Mouse (Mus musculus) olfactory bulb, adult 2 months (tissue): ENCODE data around the gene Cgnl1. TPM values are rescaled to one million over a fixed set of nuclear protein-coding genes. Genes with fewer than 3 reads are reported as not detected.

Experiments used
- H3K27ac ChIP-seq: fragments of 200-500 bp; 2 replicates; pipeline ENCODE4 v1.5.1; 2012; ENCODE audit warnings: low read depth, low read length; ENCODE audit not compliant: insufficient read depth
- H3K4me1 ChIP-seq: fragments of 200-500 bp; 2 replicates; pipeline ENCODE4 v1.6.1; 2012; ENCODE audit warnings: low read length; ENCODE audit not compliant: control insufficient read depth, insufficient read depth
- H3K4me3 ChIP-seq: fragments of 200-500 bp; 2 replicates; pipeline ENCODE4 v1.5.1; 2012; ENCODE audit warnings: mild to moderate bottlenecking, low read depth, low read length, moderate library complexity; ENCODE audit not compliant: insufficient read depth
- CTCF ChIP-seq: fragments of 200-500 bp; IDR thresholded peaks from 2 replicates; pipeline ENCODE4 v1.5.1; 2012; ENCODE audit warnings: low read depth, mild to moderate bottlenecking, low read length, moderate library complexity; ENCODE audit not compliant: insufficient read depth
- POLR2A ChIP-seq: fragments of 200-500 bp; IDR thresholded peaks from 2 replicates; pipeline ENCODE4 v1.6.1; 2012; ENCODE audit warnings: mild to moderate bottlenecking, low read depth, low read length, moderate library complexity; ENCODE audit not compliant: insufficient read depth
- WGBS: fragments of 180-500 bp; shearing (Covaris S2); methylation state at CpG from one replicate; pipeline ENCODE4 v1.1.7; 2018; 5-methylcytosine and 5-hydroxymethylcytosine counted together
- polyA plus RNA-seq: library from polyadenylated mRNA; stranded (reverse); fragments of >200 nt; gene quantifications from 2 replicates; pipeline ENCODE4 v1.2.4, GENCODE M21; 2012; ENCODE audit warnings: low replicate concordance; ENCODE audit not compliant: missing spikeins, insufficient read depth, insufficient read length

The Cgnl1 gene
- polyA plus RNA-seq, 1 experiment: not detected

- Histone ChIP-seq H3K4me1 (0 out of 2 replicates have a peak, but pooled peaks cover 2% of the 10 kb centered on the region), H3K27ac (no peak overlapping the region), H3K4me3 (no peak overlapping the region)
- TF ChIP-seq POLR2A: no peak
- TF ChIP-seq CTCF: no peak
- WGBS: 76% methylated on average over 5 of the region's 5 CpGs
Observed at GRCm38 (mm10) chr9:71716995-71717394, 54.4 kb downstream of the Cgnl1 start.

GRCm38 (mm10) chr9:71710776-71711175, 60.6 kb downstream of the Cgnl1 start:
- WGBS: 86% methylated on average over 10 of the region's 10 CpGs
- no peak for TF ChIP-seq POLR2A
- TF ChIP-seq CTCF: no peak
- H3K27ac ChIP-seq: no peak overlapping the region

GRCm38 (mm10) chr9:71709199-71709598, 62.2 kb downstream of the Cgnl1 start:
- H3K4me3 ChIP-seq: no peak overlapping the region
- TF ChIP-seq POLR2A (no peak), CTCF (no peak)
- no peaks in the 10 kb centered on the region for H3K4me1 ChIP-seq
- 94% methylated on average over 11 of the region's 11 CpGs for WGBS
- H3K27ac ChIP-seq: no peak overlapping the region

More at GRCm38 (mm10) chr9:71710776-71711175, 60.6 kb downstream of the Cgnl1 start:
- Histone ChIP-seq H3K4me3 (no peak overlapping the region), H3K4me1 (no peaks in the 10 kb centered on the region)

GRCm38 (mm10) chr9:71707989-71708388, 63.4 kb downstream of the Cgnl1 start:
- H3K27ac ChIP-seq: no peak overlapping the region
- TF ChIP-seq CTCF: no peak
- no peak for TF ChIP-seq POLR2A
- H3K4me1 ChIP-seq: no peaks in the 10 kb centered on the region
- 85% methylated on average over 7 of the region's 7 CpGs for WGBS
- no peak overlapping the region for H3K4me3 ChIP-seq

- H3K4me3 ChIP-seq: no peak overlapping the region
- no peak for TF ChIP-seq POLR2A
- TF ChIP-seq CTCF: no peak
- no peaks in the 10 kb centered on the region for H3K4me1 ChIP-seq
- no peak overlapping the region for H3K27ac ChIP-seq
- 58% methylated on average over 13 of the region's 13 CpGs for WGBS
Observed at GRCm38 (mm10) chr9:71704332-71705014, 66.9 kb downstream of the Cgnl1 start.

- TF ChIP-seq CTCF: no peak
- no peak for TF ChIP-seq POLR2A
- no peak overlapping the region for H3K4me3 ChIP-seq
- no peak overlapping the region for H3K27ac ChIP-seq
- no peaks in the 10 kb centered on the region for H3K4me1 ChIP-seq
- WGBS: 94% methylated on average over 5 of the region's 5 CpGs
Observed at GRCm38 (mm10) chr9:71699087-71699486, 72.3 kb downstream of the Cgnl1 start.

- Histone ChIP-seq H3K27ac (no peak overlapping the region), H3K4me3 (no peak overlapping the region), H3K4me1 (no peaks in the 10 kb centered on the region)
- no peak for TF ChIP-seq CTCF
- no peak for TF ChIP-seq POLR2A
- 93% methylated on average over 3 of the region's 3 CpGs for WGBS
Observed at GRCm38 (mm10) chr9:71698116-71698515, 73.3 kb downstream of the Cgnl1 start.

- Histone ChIP-seq H3K4me3 (no peak overlapping the region), H3K4me1 (no peaks in the 10 kb centered on the region), H3K27ac (no peak overlapping the region)
- TF ChIP-seq CTCF (no peak), POLR2A (no peak)
- 85% methylated on average over 2 of the region's 2 CpGs for WGBS
Observed at GRCm38 (mm10) chr9:71697189-71697588, 74.2 kb downstream of the Cgnl1 start.

- TF ChIP-seq CTCF (no peak), POLR2A (no peak)
- 82% methylated on average over 6 of the region's 6 CpGs for WGBS
- Histone ChIP-seq H3K4me3 (no peak overlapping the region), H3K27ac (no peak overlapping the region), H3K4me1 (no peaks in the 10 kb centered on the region)
Observed at GRCm38 (mm10) chr9:71696762-71697161, 74.6 kb downstream of the Cgnl1 start.

- no peak for TF ChIP-seq POLR2A
- TF ChIP-seq CTCF: no peak
- 87% methylated on average over 3 of the region's 3 CpGs for WGBS
- H3K27ac ChIP-seq: no peak overlapping the region
- no peaks in the 10 kb centered on the region for H3K4me1 ChIP-seq
- no peak overlapping the region for H3K4me3 ChIP-seq
Observed at GRCm38 (mm10) chr9:71695133-71695532, 76.3 kb downstream of the Cgnl1 start.
